Mouse (Mus musculus) retina, adult 2 months (tissue): ENCODE results near the gene Vps13d.

Source experiments
- DNase-seq: peaks from one replicate; pipeline ENCODE4 v3.0.0-alpha.2; 2012; ENCODE audit warnings: low read depth, low spot score

Vps13d gene

DNA sequence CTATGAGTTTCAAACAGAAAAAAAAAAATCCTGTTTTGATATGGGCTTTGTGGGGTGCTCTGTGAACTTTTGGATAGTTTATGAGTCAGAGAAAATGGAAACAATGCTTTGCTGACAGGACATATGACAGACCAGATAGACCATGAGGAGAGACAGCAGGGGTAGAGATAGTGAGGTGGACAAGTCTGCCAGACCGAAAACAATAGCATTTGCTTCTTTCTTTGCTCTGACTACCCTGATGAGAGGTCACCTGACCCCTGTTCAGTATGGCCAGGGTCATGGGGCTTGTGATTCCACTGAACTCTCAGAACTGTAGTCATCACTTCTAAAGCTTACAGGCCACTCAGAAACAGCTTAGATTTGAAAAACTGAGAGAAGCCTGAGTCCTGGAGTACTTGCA is 217.7 kb downstream of the Vps13d start:
- DNase-seq, result no peak

DNA sequence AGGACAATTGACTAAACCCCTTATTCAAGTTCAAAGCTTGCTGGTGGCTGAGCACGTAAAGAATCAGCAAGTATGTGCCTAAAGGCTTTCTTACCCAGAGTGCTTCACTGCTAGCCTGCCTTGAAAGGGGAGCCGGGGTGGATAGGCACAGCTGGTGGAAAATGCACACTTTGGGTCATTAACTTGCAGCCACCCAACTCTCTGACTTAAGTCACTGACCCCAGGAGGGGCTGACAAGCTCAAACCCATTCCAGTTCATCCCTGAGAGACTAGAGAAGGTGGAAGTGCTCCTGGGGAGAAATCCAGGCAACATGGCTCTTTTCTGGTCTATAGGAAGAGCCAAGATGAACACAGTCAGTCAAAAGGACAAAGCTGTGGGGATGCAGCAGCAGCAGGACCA is 219.3 kb downstream of the Vps13d start:
- no peak for DNase-seq

DNA sequence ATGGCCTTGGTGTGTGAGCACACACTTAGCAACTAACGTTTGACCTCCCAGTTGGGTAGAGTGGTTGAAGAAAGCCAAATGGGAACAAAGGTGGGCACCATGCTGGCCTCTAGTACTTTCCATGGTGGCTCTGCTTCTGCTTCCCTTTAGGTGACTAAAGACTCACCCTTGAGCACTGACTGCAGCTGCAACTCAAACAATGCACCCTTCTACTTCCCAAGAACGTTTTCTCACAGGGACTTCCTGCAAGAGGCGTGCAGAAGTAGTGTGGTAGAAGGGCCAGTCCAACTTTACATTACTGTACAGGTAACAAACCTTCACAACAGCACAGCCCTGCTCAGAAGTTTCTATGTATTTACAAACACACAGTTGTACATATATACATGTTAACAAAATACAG is 220.3 kb downstream of the Vps13d start:
- DNase-seq, result no peak

DNA sequence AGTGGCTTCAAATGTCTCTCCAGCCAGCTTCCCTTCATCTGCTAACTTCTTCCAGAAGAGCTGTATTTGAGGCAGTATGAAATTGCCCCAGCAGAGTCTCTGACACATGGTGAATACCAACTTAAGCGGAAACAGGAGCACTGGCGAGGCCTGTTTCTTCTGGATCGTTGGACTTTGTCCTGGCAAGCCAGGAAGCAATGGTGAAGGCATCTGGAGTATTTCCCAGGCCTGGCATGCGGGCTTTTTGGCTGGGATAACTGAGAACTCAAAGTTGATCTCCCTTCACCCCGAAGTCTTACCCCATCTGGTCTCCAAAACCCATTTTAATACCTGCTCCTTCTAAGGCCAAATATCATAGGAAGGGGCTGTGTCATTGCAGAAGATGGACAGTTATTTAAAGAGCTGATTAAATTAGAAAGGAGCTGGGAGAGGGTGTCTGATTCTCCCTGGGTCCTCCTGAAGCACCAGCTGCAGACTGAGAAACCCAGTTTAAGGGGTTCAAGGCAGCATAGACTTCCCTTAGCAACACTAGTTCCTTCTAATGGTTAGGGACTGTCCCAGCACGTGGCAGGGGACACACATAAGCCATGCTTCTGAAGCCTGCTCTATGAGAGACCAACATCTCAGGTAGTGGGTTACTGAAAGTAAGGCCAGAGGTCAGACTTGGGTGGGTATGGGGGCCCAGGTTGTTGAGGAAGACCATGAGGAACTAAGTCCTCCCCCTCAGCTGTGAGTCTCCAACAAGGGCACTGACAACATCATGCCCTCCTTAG is 221.7 kb downstream of the Vps13d start:
- no peak for DNase-seq

DNA sequence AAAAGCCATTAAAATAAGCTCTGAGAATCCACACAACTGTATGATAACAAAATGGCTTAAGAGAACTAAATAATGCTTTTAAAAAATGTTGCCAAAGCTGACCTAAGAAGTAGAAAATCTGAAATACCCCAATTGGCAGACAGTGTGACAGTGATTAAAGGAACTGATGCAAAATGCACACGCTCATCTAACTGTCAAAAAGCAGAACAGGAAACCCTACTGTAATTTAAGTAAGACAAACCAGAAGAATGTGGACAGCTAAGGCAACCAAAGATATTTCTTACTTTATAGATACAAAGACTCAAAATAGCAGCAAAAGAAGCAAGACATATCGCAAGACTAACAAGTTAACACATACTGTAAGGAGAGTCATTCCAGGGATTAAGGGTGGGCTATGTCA is 223.8 kb downstream of the Vps13d start:
- no peak for DNase-seq

DNA sequence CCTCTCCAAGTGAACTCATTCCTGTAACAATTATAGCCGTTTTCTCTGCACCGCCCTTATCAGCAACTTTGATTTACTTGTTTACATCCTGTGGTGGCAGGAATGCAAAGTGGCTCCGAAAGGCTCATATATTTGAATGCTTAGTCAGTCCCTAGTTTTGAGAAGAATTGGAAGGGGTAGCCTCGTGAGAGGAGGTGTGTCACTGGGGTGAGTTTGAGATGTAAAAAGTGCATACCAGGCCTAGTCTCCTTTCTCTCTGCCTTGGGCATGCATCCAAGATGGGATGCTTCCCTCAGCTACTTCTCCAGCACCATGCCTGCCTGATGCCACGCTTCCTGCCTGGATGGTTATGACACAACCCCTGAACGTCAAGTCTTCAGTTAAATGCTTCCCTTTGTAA is 225.8 kb downstream of the Vps13d start:
- no peak for DNase-seq

DNA sequence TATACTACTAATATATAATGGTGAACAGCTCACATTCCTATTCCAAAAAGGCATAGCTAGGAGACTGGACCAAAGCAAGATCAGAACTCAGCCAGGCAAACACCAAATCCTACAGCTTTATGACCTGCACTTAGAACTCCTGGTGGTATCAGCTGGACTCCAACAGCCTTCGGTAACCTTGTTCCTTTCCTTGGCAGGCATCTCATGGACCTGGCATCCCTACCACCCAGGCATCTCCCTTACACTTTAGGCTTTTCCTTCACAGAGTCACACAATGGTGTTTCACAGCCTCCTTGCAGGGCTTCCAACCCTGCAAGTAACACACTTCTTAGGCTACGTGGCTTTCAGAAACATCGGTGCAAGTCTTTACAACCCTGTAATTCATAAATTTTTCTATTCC is 226.4 kb downstream of the Vps13d start:
- DNase-seq, result no peak

DNA sequence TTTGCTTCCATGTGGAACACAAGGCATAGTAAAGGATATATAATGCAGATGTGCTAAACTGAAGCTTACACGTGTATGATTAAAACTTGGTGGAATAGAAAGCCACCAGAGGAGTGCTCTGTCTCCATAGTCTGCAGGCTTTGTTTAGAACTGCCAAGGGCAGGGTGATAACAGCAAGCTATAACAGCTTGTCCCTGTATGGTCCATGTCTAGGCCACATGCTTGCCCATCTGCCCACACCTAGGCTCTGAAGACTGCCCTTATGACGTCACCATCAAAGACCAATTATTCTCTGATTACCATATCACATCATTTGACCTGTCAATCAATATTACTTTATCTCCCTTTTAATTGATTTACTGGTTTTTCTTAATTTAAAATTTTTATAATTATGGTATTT is 229.6 kb downstream of the Vps13d start:
- DNase-seq, result no peak

DNA sequence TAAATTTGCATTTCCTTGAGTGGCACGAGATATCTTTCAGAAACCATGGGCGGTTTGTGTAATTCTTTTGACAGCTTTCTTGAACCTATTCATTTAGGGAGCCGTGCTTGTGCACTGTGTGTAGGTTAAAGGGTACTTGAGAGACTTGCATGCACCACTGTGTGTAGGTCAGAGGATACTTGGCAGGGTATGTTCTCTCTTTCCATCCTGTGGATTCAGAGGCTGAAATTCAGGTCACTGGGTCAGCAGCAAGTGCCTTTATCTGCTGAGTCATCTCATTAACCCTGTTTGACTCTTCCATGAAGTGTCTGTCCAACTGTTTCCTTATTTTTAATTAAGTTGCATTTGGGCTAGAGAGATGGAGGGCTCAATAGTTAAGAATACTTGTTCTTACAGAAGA is 233.1 kb downstream of the Vps13d start:
- no peak for DNase-seq

DNA sequence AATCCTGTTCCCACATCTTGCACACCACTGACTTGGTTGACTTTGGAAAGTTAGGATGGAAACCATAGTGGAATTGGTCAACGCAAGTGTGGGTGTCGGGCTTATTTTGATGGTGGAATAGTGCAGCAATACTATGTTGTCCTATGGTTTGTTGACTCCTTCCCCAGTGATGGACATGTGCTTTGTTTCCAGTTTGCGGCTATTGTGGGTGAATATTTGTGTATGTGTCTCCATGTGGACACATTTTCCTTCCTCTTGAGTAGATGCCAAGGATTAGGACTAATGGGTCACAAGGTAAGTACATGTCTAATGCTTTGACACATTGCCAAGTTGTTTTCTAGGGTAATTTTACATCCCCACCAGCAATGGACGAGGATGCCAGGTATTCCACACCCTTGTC is 233.6 kb downstream of the Vps13d start:
- no peak for DNase-seq

DNA sequence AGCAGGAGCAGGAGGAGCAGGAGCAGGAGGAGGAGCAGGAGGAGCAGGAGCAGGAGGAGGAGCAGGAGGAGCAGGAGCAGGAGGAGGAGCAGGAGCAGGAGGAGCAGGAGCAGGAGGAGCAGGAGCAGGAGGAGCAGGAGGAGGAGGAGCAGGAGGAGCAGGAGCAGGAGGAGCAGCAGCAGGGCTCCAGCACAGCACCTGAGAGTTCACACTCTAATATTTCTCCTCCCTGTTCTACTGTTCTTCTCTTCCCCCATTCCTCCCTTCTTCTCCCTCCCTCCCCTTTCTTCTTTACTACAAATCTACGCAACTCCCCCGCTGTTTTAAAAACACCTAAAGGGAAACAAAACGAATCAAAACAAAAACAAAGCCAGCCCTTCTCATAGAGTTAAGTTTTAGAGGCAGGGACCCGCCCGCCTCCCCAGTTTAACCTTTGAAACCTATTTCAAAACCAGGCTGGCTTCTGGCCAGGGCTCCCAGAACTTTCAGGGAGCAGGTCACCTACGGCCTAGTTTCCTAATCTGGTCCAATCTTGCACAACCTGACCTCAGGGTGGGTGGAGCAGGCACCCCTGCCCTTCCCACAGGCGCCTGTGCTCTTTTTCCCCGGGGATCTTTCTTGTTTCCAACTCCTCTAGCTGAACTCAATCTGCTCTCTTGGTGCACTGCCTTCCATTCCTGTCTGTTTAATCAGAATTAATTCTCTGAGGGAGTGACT is 234.5 kb downstream of the Vps13d start:
- no peak for DNase-seq

DNA sequence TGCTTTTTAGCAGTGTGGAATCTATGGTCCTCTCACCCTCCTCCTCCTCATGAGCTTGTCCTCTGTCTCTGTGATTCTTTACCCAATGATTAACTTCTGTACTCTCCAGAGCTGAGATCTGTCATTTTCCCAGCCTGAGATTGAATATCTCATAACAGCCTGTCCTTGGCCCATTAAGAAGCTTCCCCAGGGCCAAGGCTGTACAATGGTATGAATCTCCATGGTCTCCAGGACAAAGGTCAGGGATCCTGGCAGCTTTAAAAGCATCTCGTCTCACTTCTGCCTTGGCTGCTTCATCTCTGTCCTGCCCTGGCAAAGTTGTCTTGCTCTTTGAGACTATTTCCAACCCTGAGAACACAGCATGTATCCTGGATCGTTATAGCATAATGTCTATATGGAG is 237.1 kb downstream of the Vps13d start:
- no peak for DNase-seq

DNA sequence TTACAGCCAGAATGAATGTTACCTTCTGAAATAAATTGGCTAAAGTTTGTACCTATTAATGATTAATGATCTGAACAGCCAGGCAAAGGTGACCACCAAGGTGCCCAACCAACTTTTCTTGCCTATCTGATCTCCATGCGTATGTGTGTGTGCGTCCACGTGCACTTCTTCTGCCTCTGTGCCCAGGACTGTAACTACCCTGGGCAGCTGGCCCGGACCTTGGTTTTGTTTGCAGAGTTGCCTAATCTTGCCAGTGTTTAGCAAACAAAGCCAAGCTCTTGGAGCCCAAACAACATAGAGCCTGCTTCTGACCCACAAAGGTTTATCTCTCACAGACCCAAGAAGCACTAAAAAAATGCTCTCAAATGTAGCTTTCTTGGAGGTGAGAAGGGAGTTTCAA is 237.6 kb downstream of the Vps13d start:
- DNase-seq, result no peak

DNA sequence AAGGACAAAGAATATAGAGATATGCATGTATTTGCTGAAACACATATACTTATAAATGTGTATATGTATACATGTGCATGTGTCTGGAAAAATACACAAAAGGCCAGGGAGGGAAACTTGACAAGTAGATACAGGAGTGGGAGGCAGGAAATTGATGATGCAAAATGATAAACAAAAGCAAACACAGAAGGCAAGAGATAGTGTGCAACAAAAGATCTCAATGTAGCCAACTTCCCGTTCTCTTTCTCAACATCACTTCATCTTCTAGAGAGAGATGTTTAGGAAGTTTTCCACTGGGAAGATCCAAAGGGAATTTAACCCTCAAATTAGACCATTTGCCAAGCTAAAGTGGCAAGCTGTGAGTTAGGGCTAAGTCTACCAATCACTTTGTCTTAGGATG is 238.5 kb downstream of the Vps13d start:
- no peak for DNase-seq

DNA sequence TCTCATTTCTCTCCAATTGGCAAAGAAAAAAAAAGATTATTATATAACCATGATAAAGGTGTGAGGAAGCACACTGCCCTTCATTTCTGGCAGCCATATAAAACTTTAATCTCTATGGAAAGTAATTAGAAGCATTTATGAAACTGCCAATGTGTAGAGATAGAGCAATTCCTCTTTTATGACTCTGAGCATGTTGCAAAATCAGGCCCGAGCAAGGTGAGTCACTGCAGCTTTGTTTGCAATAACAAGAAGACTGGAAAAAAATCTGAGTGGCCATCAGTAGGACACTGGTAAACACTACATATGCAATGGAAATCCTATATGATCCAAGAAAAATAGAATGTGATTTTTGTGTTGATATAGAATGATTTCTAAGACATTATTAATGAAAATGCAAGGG is 238.9 kb downstream of the Vps13d start:
- DNase-seq, result no peak

DNA sequence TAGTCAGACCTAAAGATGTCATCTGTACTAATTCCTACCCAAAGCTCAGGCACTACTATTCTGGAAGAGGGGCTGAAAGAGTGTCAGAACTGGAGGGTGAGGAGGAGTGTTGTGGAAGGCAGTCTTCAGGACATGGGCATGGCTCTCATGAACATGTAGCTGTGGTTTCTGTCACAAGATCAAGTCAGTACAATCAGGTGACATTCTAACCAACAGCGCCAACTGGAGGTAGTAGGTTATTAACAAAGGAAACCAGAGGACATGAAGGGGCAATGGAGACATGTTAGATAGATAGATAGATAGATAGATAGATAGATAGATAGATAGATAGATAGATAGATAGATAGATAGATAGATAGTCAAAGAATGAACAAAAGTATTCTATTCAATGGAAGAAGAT is 241.4 kb downstream of the Vps13d start:
- no peak for DNase-seq

DNA sequence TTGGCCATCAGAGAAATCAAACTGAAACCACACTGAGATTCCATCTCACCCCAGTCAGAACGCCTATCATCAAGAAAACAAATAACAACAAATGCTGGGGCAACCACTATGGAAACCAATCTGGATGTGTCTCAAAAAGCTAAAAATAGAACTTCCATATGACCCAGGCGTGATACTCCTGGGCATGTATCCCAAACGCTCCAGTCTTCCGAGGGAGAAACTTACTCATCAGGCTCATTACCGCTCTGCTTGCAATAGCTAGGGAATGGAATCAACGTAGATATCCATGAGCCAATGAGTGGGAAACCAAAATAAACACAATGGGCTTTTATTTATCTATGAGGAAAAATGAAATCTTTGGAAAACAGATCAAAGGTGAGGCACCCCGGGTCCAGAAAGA is 242.9 kb downstream of the Vps13d start:
- DNase-seq, result no peak

DNA sequence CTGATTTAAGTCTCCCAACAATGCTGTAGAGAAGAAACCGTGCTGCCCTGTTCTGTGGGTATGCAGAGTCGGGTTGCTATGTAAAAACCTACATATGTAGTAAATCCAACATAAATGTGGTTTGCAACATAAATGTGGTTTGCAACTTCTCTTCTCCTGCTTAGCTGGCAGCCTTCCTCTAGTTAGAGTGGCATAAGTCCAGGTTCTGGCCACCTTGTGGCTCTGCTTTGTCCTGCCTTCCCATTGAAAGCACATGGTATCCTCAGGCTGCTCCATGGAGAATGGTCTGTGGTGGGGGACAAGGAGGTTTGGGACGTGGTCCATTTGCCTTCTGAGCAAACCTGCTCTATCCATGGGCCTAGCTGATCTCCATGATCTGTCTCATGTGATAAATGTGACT is 243.9 kb downstream of the Vps13d start:
- DNase-seq, result no peak

DNA sequence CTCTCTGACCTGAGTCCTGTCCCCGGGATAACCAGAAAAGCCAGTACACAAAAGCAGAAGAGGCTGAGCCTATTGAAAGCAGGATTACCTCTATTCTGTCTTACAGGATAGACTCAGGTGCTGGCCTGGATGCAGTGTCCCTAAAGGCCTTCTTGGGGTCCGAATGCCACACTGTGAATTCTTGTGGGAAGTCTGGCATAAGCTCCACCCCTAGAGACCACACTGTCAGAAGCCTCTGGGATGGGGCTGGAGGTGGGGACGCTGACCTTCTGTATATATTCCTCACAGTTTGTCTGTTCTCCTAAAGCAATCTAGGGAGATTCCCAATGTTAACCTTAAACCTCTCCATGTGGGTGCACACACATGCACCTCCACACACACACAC is 244.5 kb downstream of the Vps13d start:
- no peak for DNase-seq

DNA sequence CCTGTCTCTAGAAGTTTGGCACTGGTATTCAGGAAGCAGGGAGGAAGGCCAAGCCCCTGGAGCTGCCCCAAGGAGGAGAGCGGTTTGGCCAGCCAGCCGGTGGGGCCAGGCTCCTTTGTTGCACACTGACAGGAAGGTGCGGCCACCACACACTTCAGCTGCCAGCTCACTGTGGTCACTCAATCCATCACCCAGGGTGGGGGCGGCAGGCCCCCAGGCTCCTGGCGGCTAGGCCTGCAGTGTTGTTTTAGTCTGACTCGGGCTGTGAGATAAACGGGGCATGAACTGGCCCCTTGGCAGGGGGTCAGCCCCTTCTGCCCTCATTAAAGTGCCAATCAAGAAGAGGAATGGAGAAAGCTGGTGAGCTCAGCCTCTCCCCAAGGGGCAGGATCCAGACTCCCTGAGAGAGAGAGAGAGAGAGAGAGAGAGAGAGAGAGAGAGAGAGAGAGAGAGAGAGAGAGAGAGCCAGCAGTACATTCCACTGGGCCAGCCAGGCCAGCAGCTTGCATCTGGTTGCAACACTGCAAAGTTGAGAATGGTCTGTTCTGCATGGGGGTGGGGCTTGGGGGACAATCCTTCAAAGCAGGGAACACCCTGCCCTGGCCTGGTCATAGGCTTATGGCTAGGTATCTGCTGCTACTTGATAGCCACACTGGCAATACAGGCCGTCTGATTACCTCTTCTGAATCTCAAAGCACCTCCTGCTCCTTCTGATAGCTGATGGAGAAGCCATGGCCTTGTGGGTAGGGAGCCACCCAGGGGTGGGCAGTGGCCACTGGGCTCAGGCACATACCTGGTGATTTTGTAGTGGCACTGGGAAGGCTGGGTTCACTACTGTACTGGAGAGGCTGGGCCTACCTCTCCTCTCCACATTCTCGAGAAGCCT is 245.1 kb downstream of the Vps13d start:
- no peak for DNase-seq

DNA sequence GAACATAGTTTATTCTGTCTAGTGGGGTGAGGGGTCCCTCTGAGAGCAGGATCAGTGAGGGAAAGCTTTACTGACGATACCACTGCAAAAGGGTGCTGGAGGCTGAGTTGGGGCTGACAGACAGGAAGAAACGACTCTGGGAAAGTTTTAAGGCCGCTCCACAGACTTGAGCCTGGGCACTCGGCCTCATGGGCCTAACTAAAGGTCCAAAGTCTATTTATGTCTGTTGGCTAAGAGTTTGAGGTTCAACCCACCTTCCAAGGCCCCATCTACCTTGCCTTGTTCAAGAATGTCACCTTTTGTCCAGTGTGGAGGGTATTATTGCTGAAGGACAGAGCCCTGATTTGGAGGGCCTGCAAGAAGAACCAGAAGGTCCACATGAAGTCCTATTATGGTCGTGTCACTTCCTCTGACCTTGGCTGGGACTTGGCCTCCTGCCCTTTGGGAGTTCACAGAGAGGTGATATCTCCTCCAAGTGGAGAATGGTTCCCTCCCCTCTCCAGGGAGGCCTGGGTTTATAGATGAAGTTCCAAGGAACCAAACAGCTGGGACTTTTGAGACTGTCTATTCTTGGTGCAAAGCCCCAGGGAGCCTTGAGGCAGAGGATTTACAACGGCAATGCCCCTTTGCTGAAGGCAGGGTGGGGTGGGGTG is 246.9 kb downstream of the Vps13d start:
- DNase-seq, result no peak

DNA sequence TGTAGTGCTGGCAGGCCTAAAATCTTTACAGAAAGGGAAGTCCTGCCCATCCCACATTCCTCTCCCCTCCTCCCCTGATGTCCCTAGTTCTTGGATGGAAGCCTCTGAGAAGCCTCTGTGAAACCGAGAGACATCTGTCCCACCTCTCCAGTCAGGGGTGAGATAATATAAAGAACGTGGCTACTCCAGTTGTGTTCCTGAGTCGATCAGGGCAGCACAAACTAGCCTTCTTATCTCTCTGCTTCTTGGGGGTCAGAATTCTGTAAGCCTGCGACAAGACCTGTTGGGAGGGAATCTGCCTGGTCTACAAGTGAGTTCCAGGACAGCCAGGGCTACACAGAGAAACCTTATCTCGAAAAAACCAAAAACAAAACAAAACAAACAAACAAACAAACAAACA is 251.5 kb downstream of the Vps13d start:
- DNase-seq, result no peak
